Mouse (Mus musculus): Measurements from ENCODE around the gene Klk10. TPM values are rescaled to one million over a fixed set of nuclear protein-coding genes. Genes with fewer than 3 reads are reported as not detected.

Gene Klk10
- polyA plus RNA-seq, 1 experiment: not detected

DNA sequence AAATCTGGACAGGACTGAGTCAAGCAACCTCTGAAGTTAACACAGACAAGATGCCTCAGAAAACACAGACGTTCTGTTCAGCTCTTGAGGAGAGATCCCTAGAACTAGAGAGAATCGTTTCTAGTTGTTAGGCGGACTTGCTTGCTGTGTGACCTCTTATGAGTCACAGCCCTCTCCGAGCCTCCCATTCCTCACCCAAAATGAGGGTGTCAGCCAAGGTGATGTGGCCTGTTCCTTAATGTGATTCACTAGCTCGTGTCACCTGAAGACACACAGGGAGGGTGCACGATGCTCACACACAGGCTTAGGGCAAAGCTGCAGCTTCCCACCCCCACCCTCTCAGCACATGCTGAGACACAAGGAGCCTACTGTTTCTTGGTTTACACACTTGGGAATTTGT, 594 bp upstream of the Klk10 start:
- Histone ChIP-seq H3K4me3 (ENCODE audit: control insufficient read depth, low read depth, low read length) (no peak overlapping the region), H3K27ac (ENCODE audit: control insufficient read depth, insufficient read depth, low read depth, low read length) (no peak overlapping the region), H3K27me3 (ENCODE audit: control insufficient read depth, insufficient read depth, low read length) (no peaks in the 10 kb centered on the region), H3K36me3 (ENCODE audit: control insufficient read depth, insufficient read depth, low read length) (no peaks in the 10 kb centered on the region), H3K4me1 (ENCODE audit: control insufficient read depth, insufficient read depth, low read length) (peaks cover 9% of the 10 kb centered on the region)
- TF ChIP-seq CTCF (IDR thresholded peaks at IDR 0.05; ENCODE audit: control insufficient read depth, insufficient read depth, insufficient replicate concordance, low read depth, low read length) (no peak), POLR2A (IDR thresholded peaks at IDR 0.05; ENCODE audit: control insufficient read depth, low read depth, low read length) (no peak)

DNA sequence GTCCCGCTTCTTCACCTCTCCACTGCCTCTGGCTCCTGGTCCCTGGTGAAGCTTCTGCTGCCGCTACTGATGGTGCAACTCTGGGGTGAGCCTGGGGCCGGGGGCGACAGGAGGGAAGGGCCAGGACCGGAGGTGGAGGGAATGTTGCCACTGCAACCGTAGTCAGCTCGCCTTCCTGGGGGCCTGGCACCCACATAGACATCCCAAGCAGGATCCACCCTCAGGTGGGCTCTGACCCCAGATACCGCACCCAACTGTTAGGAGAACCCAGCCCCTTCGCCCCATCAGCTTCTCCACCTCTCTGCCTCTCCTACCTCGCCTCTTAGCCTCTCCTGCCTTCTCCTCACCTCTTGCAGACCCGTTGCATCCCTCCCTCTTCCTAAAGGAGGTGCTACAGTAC, 706 bp downstream of the Klk10 start:
- Histone ChIP-seq H3K27ac (ENCODE audit: control insufficient read depth, insufficient read depth, low read depth, low read length) (no peak overlapping the region), H3K4me3 (ENCODE audit: control insufficient read depth, low read depth, low read length) (no peak overlapping the region), H3K27me3 (ENCODE audit: control insufficient read depth, insufficient read depth, low read length) (no peaks in the 10 kb centered on the region), H3K4me1 (ENCODE audit: control insufficient read depth, insufficient read depth, low read length) (peaks cover 9% of the 10 kb centered on the region), H3K36me3 (ENCODE audit: control insufficient read depth, insufficient read depth, low read length) (no peaks in the 10 kb centered on the region)
- no peak for TF ChIP-seq POLR2A (IDR thresholded peaks at IDR 0.05; ENCODE audit: control insufficient read depth, low read depth, low read length)
- no peak for TF ChIP-seq CTCF (IDR thresholded peaks at IDR 0.05; ENCODE audit: control insufficient read depth, insufficient read depth, insufficient replicate concordance, low read depth, low read length)

DNA sequence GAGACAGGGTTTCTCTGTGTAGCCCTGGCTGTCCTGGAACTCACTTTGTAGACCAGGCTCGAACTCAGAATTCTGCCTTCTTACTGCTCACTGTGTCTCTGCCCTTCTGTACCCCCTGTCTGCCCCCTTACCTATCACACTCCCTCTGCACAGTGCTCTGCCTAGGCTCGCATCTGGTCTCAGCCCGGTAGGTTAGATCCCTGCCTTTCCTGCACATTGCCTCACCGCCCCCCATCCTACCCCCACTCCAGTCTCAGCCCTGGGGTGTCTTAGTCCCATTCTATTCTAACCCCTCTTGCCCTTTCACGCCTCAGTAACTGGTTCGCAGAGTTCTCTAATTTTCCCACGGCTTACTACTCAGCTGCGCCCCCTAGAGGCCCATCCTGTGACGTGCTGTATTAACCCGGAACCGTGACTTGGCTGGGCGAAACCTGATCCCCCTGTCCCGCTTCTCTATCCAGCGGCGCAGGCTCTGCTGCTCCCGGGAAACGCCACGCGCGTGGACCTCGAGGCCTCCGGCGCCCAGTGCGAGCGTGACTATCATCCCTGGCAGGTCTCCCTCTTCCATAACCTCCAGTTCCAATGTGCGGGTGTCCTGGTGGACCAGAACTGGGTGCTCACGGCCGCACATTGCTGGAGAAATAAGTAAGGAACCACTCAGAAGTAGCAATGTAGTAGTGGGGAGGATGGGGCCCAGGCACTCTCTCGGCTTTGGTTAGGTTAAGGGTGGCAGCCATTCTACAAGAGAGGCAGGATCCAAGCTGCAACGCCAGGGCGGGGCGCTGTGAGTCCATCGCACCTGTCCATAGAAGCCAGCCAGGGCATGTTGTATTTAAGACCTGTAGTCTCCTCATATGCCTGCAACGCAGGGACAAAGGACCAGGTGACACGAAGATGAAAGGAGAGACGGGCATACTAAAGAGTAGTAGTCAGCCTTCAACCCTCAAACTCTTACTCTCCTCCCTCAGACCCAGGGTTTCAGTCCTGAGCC, 1.7 kb downstream of the Klk10 start:
- TF ChIP-seq POLR2A (IDR thresholded peaks at IDR 0.05; ENCODE audit: control insufficient read depth, low read depth, low read length): no peak
- TF ChIP-seq CTCF (IDR thresholded peaks at IDR 0.05; ENCODE audit: control insufficient read depth, insufficient read depth, insufficient replicate concordance, low read depth, low read length): peak; percentile 87
- Histone ChIP-seq H3K27me3 (ENCODE audit: control insufficient read depth, insufficient read depth, low read length) (no peaks in the 10 kb centered on the region), H3K27ac (ENCODE audit: control insufficient read depth, insufficient read depth, low read depth, low read length) (no peak overlapping the region)

DNA sequence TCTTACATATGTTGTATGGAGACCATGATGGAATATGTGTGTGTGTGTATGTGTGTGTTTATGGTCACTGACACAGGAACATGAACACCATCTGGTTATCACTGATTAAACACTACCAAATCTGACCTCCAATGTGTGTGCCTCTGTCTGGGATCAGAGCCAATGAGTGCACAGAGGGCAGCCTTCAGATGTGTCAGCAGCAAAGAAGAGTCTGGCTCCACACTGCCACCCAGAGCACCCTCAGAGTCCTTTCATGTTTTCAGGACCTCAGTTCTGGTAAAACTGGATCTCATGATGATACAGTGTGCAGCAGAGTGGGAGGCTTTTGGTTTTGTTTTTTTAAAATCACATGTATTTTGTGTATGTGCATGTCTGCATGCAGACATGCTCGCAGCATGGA, 4.5 kb downstream of the Klk10 start:
- Histone ChIP-seq H3K36me3 (ENCODE audit: control insufficient read depth, insufficient read depth, low read length) (no peaks in the 10 kb centered on the region), H3K27ac (ENCODE audit: control insufficient read depth, insufficient read depth, low read depth, low read length) (no peak overlapping the region), H3K27me3 (ENCODE audit: control insufficient read depth, insufficient read depth, low read length) (no peaks in the 10 kb centered on the region), H3K4me1 (ENCODE audit: control insufficient read depth, insufficient read depth, low read length) (peaks cover 9% of the 10 kb centered on the region), H3K4me3 (ENCODE audit: control insufficient read depth, low read depth, low read length) (no peak overlapping the region)
- peak; percentile 13; the same call in 1 of the 2 replicates for TF ChIP-seq CTCF (IDR thresholded peaks at IDR 0.05; ENCODE audit: control insufficient read depth, insufficient read depth, insufficient replicate concordance, low read depth, low read length)
- no peak for TF ChIP-seq POLR2A (IDR thresholded peaks at IDR 0.05; ENCODE audit: control insufficient read depth, low read depth, low read length)

More for the DNA sequence above, 1.7 kb downstream of the Klk10 start:
- Histone ChIP-seq H3K36me3 (ENCODE audit: control insufficient read depth, insufficient read depth, low read length) (no peaks in the 10 kb centered on the region), H3K4me3 (ENCODE audit: control insufficient read depth, low read depth, low read length) (peak overlapping the region; percentile 36), H3K4me1 (ENCODE audit: control insufficient read depth, insufficient read depth, low read length) (peaks cover 9% of the 10 kb centered on the region)

DNA sequence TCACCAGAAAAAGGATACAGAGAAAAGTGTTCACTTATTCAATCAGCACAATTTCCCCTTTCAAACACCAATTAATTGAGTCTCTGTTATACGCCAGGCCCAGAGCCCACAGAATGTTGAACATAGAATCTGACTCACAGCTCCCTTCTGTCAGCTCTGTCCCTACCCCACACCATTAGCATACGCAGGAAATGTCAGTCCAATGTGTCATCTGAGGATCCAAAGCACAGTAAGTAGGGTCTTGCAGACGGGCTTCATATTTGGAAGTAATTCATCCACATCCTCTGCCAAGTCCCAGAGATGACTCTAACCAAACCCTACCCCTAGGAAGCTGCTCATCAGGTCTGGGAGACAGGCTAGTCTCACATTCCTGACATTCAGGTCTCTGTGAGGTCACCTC, 7.3 kb downstream of the Klk10 start:
- H3K4me1 ChIP-seq (ENCODE audit: control insufficient read depth, insufficient read depth, low read length): no peaks in the 10 kb centered on the region
- TF ChIP-seq CTCF (IDR thresholded peaks at IDR 0.05; ENCODE audit: control insufficient read depth, insufficient read depth, insufficient replicate concordance, low read depth, low read length): no peak
- TF ChIP-seq POLR2A (IDR thresholded peaks at IDR 0.05; ENCODE audit: control insufficient read depth, low read depth, low read length): no peak
- no peak overlapping the region for H3K4me3 ChIP-seq (ENCODE audit: control insufficient read depth, low read depth, low read length)
- H3K27ac ChIP-seq (ENCODE audit: control insufficient read depth, insufficient read depth, low read depth, low read length): no peak overlapping the region
- no peaks in the 10 kb centered on the region for H3K36me3 ChIP-seq (ENCODE audit: control insufficient read depth, insufficient read depth, low read length)
- no peaks in the 10 kb centered on the region for H3K27me3 ChIP-seq (ENCODE audit: control insufficient read depth, insufficient read depth, low read length)

DNA sequence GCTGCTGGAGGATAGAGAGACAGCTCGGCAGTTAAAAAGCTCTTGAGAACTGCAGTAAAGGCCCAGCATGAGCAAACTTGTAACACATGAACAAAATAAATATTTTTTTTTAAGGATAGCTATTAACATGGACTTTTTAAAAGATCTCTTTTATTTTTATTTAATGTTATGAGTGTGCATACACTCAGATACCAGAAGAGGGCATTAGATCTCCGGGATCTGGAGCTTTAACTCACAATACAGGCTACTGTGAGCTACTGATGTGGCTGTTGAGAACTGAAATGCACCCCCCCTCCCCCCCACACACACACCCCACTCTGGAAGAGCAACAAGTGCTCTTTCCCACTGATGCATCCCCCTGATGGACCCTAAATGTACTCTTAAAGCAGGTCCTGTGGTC, 8.5 kb downstream of the Klk10 start:
- Histone ChIP-seq H3K27ac (ENCODE audit: control insufficient read depth, insufficient read depth, low read depth, low read length) (no peak overlapping the region), H3K4me1 (ENCODE audit: control insufficient read depth, insufficient read depth, low read length) (no peaks in the 10 kb centered on the region), H3K36me3 (ENCODE audit: control insufficient read depth, insufficient read depth, low read length) (no peaks in the 10 kb centered on the region), H3K27me3 (ENCODE audit: control insufficient read depth, insufficient read depth, low read length) (no peaks in the 10 kb centered on the region), H3K4me3 (ENCODE audit: control insufficient read depth, low read depth, low read length) (no peak overlapping the region)
- TF ChIP-seq CTCF (IDR thresholded peaks at IDR 0.05; ENCODE audit: control insufficient read depth, insufficient read depth, insufficient replicate concordance, low read depth, low read length) (no peak), POLR2A (IDR thresholded peaks at IDR 0.05; ENCODE audit: control insufficient read depth, low read depth, low read length) (no peak)

DNA sequence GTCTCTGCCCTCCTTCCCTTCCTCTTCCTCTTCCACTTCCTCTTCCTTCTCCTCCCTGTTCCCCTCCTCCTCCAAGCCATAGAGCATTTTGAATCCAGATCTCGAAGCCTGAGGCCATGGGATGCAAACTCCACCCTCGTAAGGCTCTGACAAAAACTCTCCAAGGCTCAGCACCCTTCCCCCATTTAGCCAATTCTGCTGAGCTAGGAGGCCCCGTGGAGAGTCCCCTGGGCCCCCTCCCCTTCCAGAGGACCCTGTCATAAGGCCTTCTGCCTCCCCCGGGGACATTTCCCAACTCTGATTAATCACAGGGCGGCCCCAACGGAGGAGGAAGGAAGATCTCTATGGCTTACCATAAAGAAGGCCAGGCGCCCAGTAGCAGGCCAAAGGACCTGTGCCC, 10.8 kb downstream of the Klk10 start, which contains the start of gene Klk9:
Gene Klk9, plus strand, starts transcription at position 301 of the 400 bp plus-strand sequence.
- no peak within 1 kb of the TSS for H3K4me3 ChIP-seq (ENCODE audit: control insufficient read depth, low read depth, low read length)
- no peaks in the 10 kb centered on the region for H3K27me3 ChIP-seq (ENCODE audit: control insufficient read depth, insufficient read depth, low read length)
- H3K27ac ChIP-seq (ENCODE audit: control insufficient read depth, insufficient read depth, low read depth, low read length): no peak within 1 kb of the TSS
- TF ChIP-seq CTCF (IDR thresholded peaks at IDR 0.05; ENCODE audit: control insufficient read depth, insufficient read depth, insufficient replicate concordance, low read depth, low read length) (no peak), POLR2A (IDR thresholded peaks at IDR 0.05; ENCODE audit: control insufficient read depth, low read depth, low read length) (no peak)
- H3K4me1 ChIP-seq (ENCODE audit: control insufficient read depth, insufficient read depth, low read length): peaks cover under 1% of the 10 kb centered on the region; the same call in 1 of the 2 replicates
- H3K36me3 ChIP-seq (ENCODE audit: control insufficient read depth, insufficient read depth, low read length): no peaks in the 10 kb centered on the region

Measured in testis, adult 2 months (tissue).